Mouse (Mus musculus): Measurements from ENCODE around the gene Phactr4. TPM values are rescaled to one million over a fixed set of nuclear protein-coding genes. Genes with fewer than 3 reads are reported as not detected.
A peak's percentile ranks its signal among the peaks of the same experiment; 100 is the strongest.

Phactr4 gene
- polyA plus RNA-seq, 1 experiment from 2014 or later = 17.6 TPM

DNA sequence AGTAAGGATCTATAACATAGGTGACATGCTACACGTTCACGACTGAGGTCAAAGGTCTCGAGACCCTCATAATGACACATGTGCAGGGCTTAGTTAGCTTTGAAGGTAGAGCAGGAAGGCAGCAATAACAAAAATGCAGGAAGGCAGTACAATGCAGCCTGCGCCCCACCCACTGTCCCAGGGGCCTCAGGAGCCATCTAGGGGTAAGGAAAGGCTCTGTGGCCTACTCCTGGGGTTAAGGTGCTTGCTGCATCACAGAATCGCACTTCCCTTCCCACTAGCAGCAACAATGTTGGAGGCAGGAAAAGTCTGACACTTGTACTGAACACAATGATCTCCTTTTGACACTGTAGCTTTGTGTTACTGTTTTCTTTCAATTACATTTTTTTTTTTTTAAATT lies 34.7 kb downstream of the Phactr4 start:
- Histone ChIP-seq H3K4me2 (replicated peaks; ENCODE audit: low read depth) (no peak overlapping the region), H3K4me3 (ENCODE audit: low read depth, low read length) (no peak overlapping the region), H3K9me3 (ENCODE audit: control insufficient read depth, low read length) (no peaks in the 10 kb centered on the region), H3K4me1 (replicated peaks; ENCODE audit: control insufficient read depth, insufficient read depth) (no peaks in the 10 kb centered on the region), H3K36me3 (ENCODE audit: control insufficient read depth, insufficient read depth, low read length) (no peaks in the 10 kb centered on the region), H3K9ac (ENCODE audit: low read length) (no peak overlapping the region), H3K27ac (replicated peaks) (peak overlapping the region; percentile 24; the same call in 1 of the 2 replicates), H3K27me3 (ENCODE audit: control insufficient read depth, insufficient read depth, low read length) (no peaks in the 10 kb centered on the region)
- no peak for DNase-seq (ENCODE audit: low spot score)
- 69% methylated on average over 5 of the region's 5 CpGs for WGBS
- TF ChIP-seq EP300 (optimal IDR thresholded peaks at IDR 0.05) (no peak), CTCF (IDR thresholded peaks at IDR 0.05; ENCODE audit: low read depth) (peak; percentile 8; the same call in 1 of the 2 replicates)
- no peak for ATAC-seq (ENCODE audit: low FRiP score, low TSS enrichment)

DNA sequence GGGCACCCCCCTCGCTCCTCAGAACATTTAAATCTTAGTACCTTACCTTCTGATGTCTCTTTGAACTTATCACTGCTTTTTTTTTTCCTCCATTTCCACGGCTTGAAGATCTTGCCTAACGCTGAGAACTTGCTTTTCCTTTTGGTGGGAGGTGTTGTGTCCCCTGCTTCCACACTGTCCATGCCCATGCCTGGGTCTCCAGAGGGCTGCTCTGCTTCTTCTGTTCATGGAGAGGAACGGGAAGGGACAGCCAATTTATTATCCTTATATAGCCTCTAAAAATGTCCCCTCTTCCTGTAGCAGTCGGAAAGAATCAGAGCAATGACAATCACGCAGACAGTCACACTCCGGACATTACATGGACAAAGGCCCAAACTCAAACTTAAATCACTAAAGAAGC lies 35.4 kb downstream of the Phactr4 start:
- no peaks in the 10 kb centered on the region for H3K9me3 ChIP-seq (ENCODE audit: control insufficient read depth, low read length)
- H3K4me1 ChIP-seq (replicated peaks; ENCODE audit: control insufficient read depth, insufficient read depth) = no peaks in the 10 kb centered on the region
- no peak for DNase-seq (ENCODE audit: low spot score)
- 81% methylated on average over 7 of the region's 7 CpGs for WGBS
- H3K27me3 ChIP-seq (ENCODE audit: control insufficient read depth, insufficient read depth, low read length) = no peaks in the 10 kb centered on the region
- no peak for TF ChIP-seq CTCF (IDR thresholded peaks at IDR 0.05; ENCODE audit: low read depth)
- no peak for TF ChIP-seq EP300 (optimal IDR thresholded peaks at IDR 0.05)
- no peak overlapping the region for H3K27ac ChIP-seq (replicated peaks)
- no peak for ATAC-seq (ENCODE audit: low FRiP score, low TSS enrichment)
- H3K36me3 ChIP-seq (ENCODE audit: control insufficient read depth, insufficient read depth, low read length) = no peaks in the 10 kb centered on the region
- no peak overlapping the region for H3K9ac ChIP-seq (ENCODE audit: low read length)
- H3K4me2 ChIP-seq (replicated peaks; ENCODE audit: low read depth) = no peak overlapping the region
- no peak overlapping the region for H3K4me3 ChIP-seq (ENCODE audit: low read depth, low read length)

- Histone ChIP-seq H3K27me3 (ENCODE audit: control insufficient read depth, insufficient read depth, low read length) (no peaks in the 10 kb centered on the region), H3K9me3 (ENCODE audit: control insufficient read depth, low read length) (no peaks in the 10 kb centered on the region), H3K4me1 (replicated peaks; ENCODE audit: control insufficient read depth, insufficient read depth) (no peaks in the 10 kb centered on the region), H3K4me2 (replicated peaks; ENCODE audit: low read depth) (no peak overlapping the region), H3K9ac (ENCODE audit: low read length) (no peak overlapping the region), H3K27ac (replicated peaks) (no peak overlapping the region), H3K36me3 (ENCODE audit: control insufficient read depth, insufficient read depth, low read length) (no peaks in the 10 kb centered on the region), H3K4me3 (ENCODE audit: low read depth, low read length) (no peak overlapping the region)
- ATAC-seq (ENCODE audit: low FRiP score, low TSS enrichment) = no peak
- WGBS = 72% methylated on average over 8 of the region's 8 CpGs
- DNase-seq (ENCODE audit: low spot score) = no peak
- no peak for TF ChIP-seq EP300 (optimal IDR thresholded peaks at IDR 0.05)
- TF ChIP-seq CTCF (IDR thresholded peaks at IDR 0.05; ENCODE audit: low read depth) = no peak
Measured at GRCm38 (mm10) chr4:132385771-132386410, 36.4 kb downstream of the Phactr4 start.

DNA sequence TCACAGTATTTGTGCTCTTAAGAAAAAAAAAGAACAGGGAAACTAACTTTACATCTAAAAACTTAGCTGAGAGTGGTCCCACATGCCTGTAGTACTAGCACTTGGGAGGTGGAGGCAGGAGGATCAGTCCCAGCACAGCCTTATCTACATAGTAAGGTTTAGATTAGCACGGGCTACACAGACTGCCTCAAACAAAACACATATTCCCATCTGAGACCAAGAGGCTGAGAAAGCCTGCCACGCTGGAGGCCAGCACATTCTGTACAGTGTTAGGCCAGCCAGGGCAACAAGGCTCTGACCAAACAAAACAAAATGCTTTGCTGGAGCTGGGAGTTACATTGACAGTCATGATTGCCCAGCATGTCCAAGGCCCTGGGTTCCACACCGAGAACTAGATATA lies 38.8 kb downstream of the Phactr4 start:
- WGBS = 75% methylated on average over 3 of the region's 3 CpGs
- ATAC-seq (ENCODE audit: low FRiP score, low TSS enrichment) (no peak), DNase-seq (ENCODE audit: low spot score) (no peak)
- H3K27me3 ChIP-seq (ENCODE audit: control insufficient read depth, insufficient read depth, low read length) = no peaks in the 10 kb centered on the region
- TF ChIP-seq EP300 (optimal IDR thresholded peaks at IDR 0.05) = no peak
- no peak for TF ChIP-seq CTCF (IDR thresholded peaks at IDR 0.05; ENCODE audit: low read depth)
- H3K36me3 ChIP-seq (ENCODE audit: control insufficient read depth, insufficient read depth, low read length) = no peaks in the 10 kb centered on the region; the same call in 1 of the 2 replicates
- H3K4me3 ChIP-seq (ENCODE audit: low read depth, low read length) = no peak overlapping the region
- no peak overlapping the region for H3K27ac ChIP-seq (replicated peaks)
- H3K4me1 ChIP-seq (replicated peaks; ENCODE audit: control insufficient read depth, insufficient read depth) = no peaks in the 10 kb centered on the region
- H3K9ac ChIP-seq (ENCODE audit: low read length) = no peak overlapping the region
- no peak overlapping the region for H3K4me2 ChIP-seq (replicated peaks; ENCODE audit: low read depth)
- no peaks in the 10 kb centered on the region for H3K9me3 ChIP-seq (ENCODE audit: control insufficient read depth, low read length)

DNA sequence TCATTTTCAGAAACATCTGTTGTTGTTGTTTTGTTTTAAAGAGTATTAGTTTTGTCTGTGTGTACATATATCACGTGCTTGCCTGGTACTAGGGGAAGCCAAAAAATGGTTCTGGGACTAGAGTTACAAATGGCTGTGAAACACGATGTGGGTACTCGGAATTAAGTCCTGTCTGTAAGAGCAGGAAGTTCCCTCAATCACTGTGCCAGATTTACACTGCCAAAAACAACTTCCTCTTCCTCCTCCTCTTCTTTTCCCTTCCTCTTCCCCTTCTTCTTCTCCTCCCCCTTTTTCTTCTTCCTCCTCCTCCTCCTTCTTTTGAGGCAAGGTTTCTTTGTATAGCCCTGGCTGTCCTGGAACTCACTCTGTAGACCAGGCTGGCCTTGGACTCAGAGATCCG lies 40.0 kb downstream of the Phactr4 start:
- peaks cover 4% of the 10 kb centered on the region for H3K36me3 ChIP-seq (ENCODE audit: control insufficient read depth, insufficient read depth, low read length)
- DNase-seq (ENCODE audit: low spot score) (no peak), ATAC-seq (ENCODE audit: low FRiP score, low TSS enrichment) (no peak)
- H3K4me2 ChIP-seq (replicated peaks; ENCODE audit: low read depth) = no peak overlapping the region
- H3K9ac ChIP-seq (ENCODE audit: low read length) = no peak overlapping the region
- H3K9me3 ChIP-seq (ENCODE audit: control insufficient read depth, low read length) = no peaks in the 10 kb centered on the region
- H3K4me3 ChIP-seq (ENCODE audit: low read depth, low read length) = no peak overlapping the region
- WGBS = 88% methylated on average over 4 of the region's 4 CpGs
- H3K4me1 ChIP-seq (replicated peaks; ENCODE audit: control insufficient read depth, insufficient read depth) = no peaks in the 10 kb centered on the region
- no peak overlapping the region for H3K27ac ChIP-seq (replicated peaks)
- TF ChIP-seq EP300 (optimal IDR thresholded peaks at IDR 0.05) (no peak), CTCF (IDR thresholded peaks at IDR 0.05; ENCODE audit: low read depth) (no peak)
- no peaks in the 10 kb centered on the region for H3K27me3 ChIP-seq (ENCODE audit: control insufficient read depth, insufficient read depth, low read length)

DNA sequence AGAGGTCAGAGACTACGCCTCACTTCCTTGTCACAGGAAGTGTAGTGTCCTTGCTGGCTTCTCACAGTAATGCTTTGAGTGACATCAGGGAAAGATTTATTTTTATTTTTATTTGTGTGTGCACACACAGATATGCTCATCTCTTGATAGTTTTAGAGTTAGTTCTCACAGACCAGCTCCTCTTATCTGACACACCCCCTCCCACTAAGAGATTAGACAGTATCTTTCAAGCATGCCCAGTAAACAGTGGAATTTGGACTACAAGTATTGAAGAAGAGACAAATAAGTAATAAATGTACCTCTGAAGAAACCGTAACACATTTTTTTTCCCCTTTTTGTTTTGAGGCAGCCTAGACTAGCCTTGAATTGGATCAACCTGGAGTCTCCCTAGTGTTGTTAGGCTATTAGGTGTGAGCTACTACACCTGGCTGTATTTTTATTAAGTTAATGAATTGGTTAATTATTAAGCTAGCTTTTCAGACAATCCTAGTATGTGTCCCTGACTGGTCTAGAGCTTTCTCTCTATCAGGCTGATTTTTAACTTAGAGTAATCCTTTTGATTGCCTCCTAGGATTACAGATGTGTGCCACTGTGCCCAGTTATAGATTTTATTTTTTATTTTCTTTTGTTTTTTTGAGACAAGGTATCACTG lies 41.2 kb downstream of the Phactr4 start:
- peaks cover 6% of the 10 kb centered on the region for H3K36me3 ChIP-seq (ENCODE audit: control insufficient read depth, insufficient read depth, low read length)
- no peak overlapping the region for H3K4me2 ChIP-seq (replicated peaks; ENCODE audit: low read depth)
- no peaks in the 10 kb centered on the region for H3K4me1 ChIP-seq (replicated peaks; ENCODE audit: control insufficient read depth, insufficient read depth)
- H3K9me3 ChIP-seq (ENCODE audit: control insufficient read depth, low read length) = no peaks in the 10 kb centered on the region
- 91% methylated on average over 2 of the region's 2 CpGs for WGBS
- no peak overlapping the region for H3K9ac ChIP-seq (ENCODE audit: low read length)
- no peak overlapping the region for H3K27ac ChIP-seq (replicated peaks)
- no peak for ATAC-seq (ENCODE audit: low FRiP score, low TSS enrichment)
- H3K4me3 ChIP-seq (ENCODE audit: low read depth, low read length) = no peak overlapping the region
- DNase-seq (ENCODE audit: low spot score) = no peak
- no peaks in the 10 kb centered on the region for H3K27me3 ChIP-seq (ENCODE audit: control insufficient read depth, insufficient read depth, low read length)
- TF ChIP-seq EP300 (optimal IDR thresholded peaks at IDR 0.05) (no peak), CTCF (IDR thresholded peaks at IDR 0.05; ENCODE audit: low read depth) (no peak)

Data from stomach, postnatal 0 days (tissue).